Mouse (Mus musculus): ENCODE results near the gene Neurl1a. TPM values are rescaled to one million over a fixed set of nuclear protein-coding genes. Genes with fewer than 3 reads are reported as not detected.

The Neurl1a gene
- polyA plus RNA-seq, 1 experiment from 2014 or later: 6.4 TPM

- Histone ChIP-seq H3K27ac (replicated peaks) (no peak overlapping the region), H3K4me1 (peaks cover 8% of the 10 kb centered on the region), H3K9me3 (no peaks in the 10 kb centered on the region), H3K27me3 (replicated peaks; ENCODE audit: low read depth, poor library complexity, severe bottlenecking) (peaks cover 4% of the 10 kb centered on the region; the same call in 1 of the 2 replicates), H3K4me3 (no peak overlapping the region), H3K36me3 (replicated peaks) (no peaks in the 10 kb centered on the region)
- no peak for DNase-seq (ENCODE audit: low spot score)
- WGBS: 87% methylated on average over 8 of the region's 8 CpGs
Measured at GRCm38 (mm10) chr19:47222154-47222840, 43.7 kb downstream of the Neurl1a start.

- Histone ChIP-seq H3K4me3 (no peak overlapping the region), H3K36me3 (replicated peaks) (no peaks in the 10 kb centered on the region), H3K27me3 (replicated peaks; ENCODE audit: low read depth, poor library complexity, severe bottlenecking) (peaks cover 4% of the 10 kb centered on the region; the same call in 1 of the 2 replicates), H3K27ac (replicated peaks) (peak overlapping the region; percentile 44; the same call in 1 of the 2 replicates), H3K4me1 (peaks cover 8% of the 10 kb centered on the region), H3K9me3 (no peaks in the 10 kb centered on the region)
- WGBS: 74% methylated on average over 15 of the region's 15 CpGs
- no peak for DNase-seq (ENCODE audit: low spot score)
Measured at GRCm38 (mm10) chr19:47222841-47223557, 44.4 kb downstream of the Neurl1a start.

GRCm38 (mm10) chr19:47224743-47225142, 46.1 kb downstream of the Neurl1a start:
- no peaks in the 10 kb centered on the region for H3K36me3 ChIP-seq (replicated peaks)
- H3K27me3 ChIP-seq (replicated peaks; ENCODE audit: low read depth, poor library complexity, severe bottlenecking): no peaks in the 10 kb centered on the region
- peaks cover 23% of the 10 kb centered on the region for H3K4me1 ChIP-seq
- H3K4me3 ChIP-seq: no peak overlapping the region
- no peaks in the 10 kb centered on the region for H3K9me3 ChIP-seq
- no peak for DNase-seq (ENCODE audit: low spot score)
- peak overlapping the region; percentile 30; the same call in 1 of the 2 replicates for H3K27ac ChIP-seq (replicated peaks)
- WGBS: 79% methylated on average over 4 of the region's 4 CpGs

- H3K4me3 ChIP-seq: no peak overlapping the region
- no peak for DNase-seq (ENCODE audit: low spot score)
- H3K27me3 ChIP-seq (replicated peaks; ENCODE audit: low read depth, poor library complexity, severe bottlenecking): no peaks in the 10 kb centered on the region
- peaks cover 23% of the 10 kb centered on the region for H3K4me1 ChIP-seq
- H3K36me3 ChIP-seq (replicated peaks): no peaks in the 10 kb centered on the region
- H3K9me3 ChIP-seq: no peaks in the 10 kb centered on the region
- no peak overlapping the region for H3K27ac ChIP-seq (replicated peaks)
- 83% methylated on average over 5 of the region's 5 CpGs for WGBS
Measured at GRCm38 (mm10) chr19:47225791-47226190, 47.2 kb downstream of the Neurl1a start.

- H3K4me3 ChIP-seq: peak overlapping the region; percentile 50
- peak overlapping the region; percentile 75 for H3K27ac ChIP-seq (replicated peaks)
- peak; percentile 69 for DNase-seq (ENCODE audit: low spot score)
- no peaks in the 10 kb centered on the region for H3K27me3 ChIP-seq (replicated peaks; ENCODE audit: low read depth, poor library complexity, severe bottlenecking)
- H3K9me3 ChIP-seq: no peaks in the 10 kb centered on the region
- peaks cover 16% of the 10 kb centered on the region for H3K4me1 ChIP-seq
- H3K36me3 ChIP-seq (replicated peaks): no peaks in the 10 kb centered on the region
- 9% methylated on average over 17 of the region's 17 CpGs for whole genome bisulfite sequencing
Measured at GRCm38 (mm10) chr19:47228725-47229252, 50.2 kb downstream of the Neurl1a start.

- Histone ChIP-seq H3K4me3 (peak overlapping the region; percentile 50; the same call in 1 of the 2 replicates), H3K9me3 (no peaks in the 10 kb centered on the region), H3K4me1 (peaks cover 16% of the 10 kb centered on the region), H3K36me3 (replicated peaks) (no peaks in the 10 kb centered on the region), H3K27ac (replicated peaks) (no peak overlapping the region), H3K27me3 (replicated peaks; ENCODE audit: low read depth, poor library complexity, severe bottlenecking) (no peaks in the 10 kb centered on the region)
- 79% methylated on average over 5 of the region's 5 CpGs for WGBS
- DNase-seq (ENCODE audit: low spot score): no peak
Measured at GRCm38 (mm10) chr19:47229461-47229860, 50.8 kb downstream of the Neurl1a start.

GRCm38 (mm10) chr19:47230082-47230481, 51.5 kb downstream of the Neurl1a start:
- WGBS: 86% methylated on average over 7 of the region's 7 CpGs
- no peak for DNase-seq (ENCODE audit: low spot score)
- H3K36me3 ChIP-seq (replicated peaks): no peaks in the 10 kb centered on the region

GRCm38 (mm10) chr19:47230682-47231081, 52.1 kb downstream of the Neurl1a start:
- Histone ChIP-seq H3K27me3 (replicated peaks; ENCODE audit: low read depth, poor library complexity, severe bottlenecking) (no peaks in the 10 kb centered on the region), H3K4me1 (peaks cover 16% of the 10 kb centered on the region), H3K9me3 (no peaks in the 10 kb centered on the region), H3K4me3 (no peak overlapping the region), H3K36me3 (replicated peaks) (no peaks in the 10 kb centered on the region), H3K27ac (replicated peaks) (no peak overlapping the region)
- no peak for DNase-seq (ENCODE audit: low spot score)
- 89% methylated on average over 8 of the region's 8 CpGs for WGBS

More at GRCm38 (mm10) chr19:47230082-47230481, 51.5 kb downstream of the Neurl1a start:
- no peak overlapping the region for H3K4me3 ChIP-seq
- peaks cover 16% of the 10 kb centered on the region for H3K4me1 ChIP-seq
- no peaks in the 10 kb centered on the region for H3K9me3 ChIP-seq
- H3K27me3 ChIP-seq (replicated peaks; ENCODE audit: low read depth, poor library complexity, severe bottlenecking): no peaks in the 10 kb centered on the region
- no peak overlapping the region for H3K27ac ChIP-seq (replicated peaks)

- Histone ChIP-seq H3K36me3 (replicated peaks) (no peaks in the 10 kb centered on the region), H3K27me3 (replicated peaks; ENCODE audit: low read depth, poor library complexity, severe bottlenecking) (no peaks in the 10 kb centered on the region), H3K9me3 (no peaks in the 10 kb centered on the region), H3K4me3 (no peak overlapping the region), H3K27ac (replicated peaks) (no peak overlapping the region), H3K4me1 (peaks cover 16% of the 10 kb centered on the region)
- no peak for DNase-seq (ENCODE audit: low spot score)
- WGBS: 91% methylated on average over 6 of the region's 6 CpGs
Measured at GRCm38 (mm10) chr19:47231389-47231788, 52.8 kb downstream of the Neurl1a start.

GRCm38 (mm10) chr19:47232077-47232865, 53.7 kb downstream of the Neurl1a start:
- 85% methylated on average over 5 of the region's 5 CpGs for WGBS
- no peak for DNase-seq (ENCODE audit: low spot score)

GRCm38 (mm10) chr19:47233087-47233486, 54.5 kb downstream of the Neurl1a start:
- peaks cover 16% of the 10 kb centered on the region for H3K4me1 ChIP-seq
- peaks cover 4% of the 10 kb centered on the region; the same call in 1 of the 2 replicates for H3K27me3 ChIP-seq (replicated peaks; ENCODE audit: low read depth, poor library complexity, severe bottlenecking)
- no peak overlapping the region for H3K27ac ChIP-seq (replicated peaks)
- H3K36me3 ChIP-seq (replicated peaks): no peaks in the 10 kb centered on the region
- no peaks in the 10 kb centered on the region for H3K9me3 ChIP-seq
- DNase-seq (ENCODE audit: low spot score): no peak
- no peak overlapping the region for H3K4me3 ChIP-seq
- WGBS: 92% methylated on average over 3 of the region's 3 CpGs

More at GRCm38 (mm10) chr19:47232077-47232865, 53.7 kb downstream of the Neurl1a start:
- no peaks in the 10 kb centered on the region for H3K36me3 ChIP-seq (replicated peaks)
- no peak overlapping the region for H3K4me3 ChIP-seq
- no peak overlapping the region for H3K27ac ChIP-seq (replicated peaks)
- no peaks in the 10 kb centered on the region for H3K27me3 ChIP-seq (replicated peaks; ENCODE audit: low read depth, poor library complexity, severe bottlenecking)
- peaks cover 16% of the 10 kb centered on the region for H3K4me1 ChIP-seq
- no peaks in the 10 kb centered on the region for H3K9me3 ChIP-seq

GRCm38 (mm10) chr19:47240076-47240475, 61.5 kb downstream of the Neurl1a start:
- peak overlapping the region; percentile 73 for H3K27ac ChIP-seq (replicated peaks)
- H3K27me3 ChIP-seq (replicated peaks; ENCODE audit: low read depth, poor library complexity, severe bottlenecking): peaks cover 15% of the 10 kb centered on the region
- peak; percentile 78 for DNase-seq (ENCODE audit: low spot score)
- H3K9me3 ChIP-seq: no peaks in the 10 kb centered on the region
- peaks cover 31% of the 10 kb centered on the region for H3K4me1 ChIP-seq
- WGBS: 30% methylated on average over 12 of the region's 12 CpGs
- H3K36me3 ChIP-seq (replicated peaks): no peaks in the 10 kb centered on the region
- H3K4me3 ChIP-seq: peak overlapping the region; percentile 55
